Mouse (Mus musculus) testis, postnatal 10 days (tissue): Measurements from ENCODE around the gene Ltbp2.

ENCODE experiments used
- DNase-seq: peaks from one replicate; pipeline ENCODE4 v3.0.0; 2021; ENCODE audit warnings: low spot score

Ltbp2 gene

GRCm38 (mm10) chr12:84839965-84840364, 36.4 kb downstream of the Ltbp2 start:
- DNase-seq: no peak

DNA sequence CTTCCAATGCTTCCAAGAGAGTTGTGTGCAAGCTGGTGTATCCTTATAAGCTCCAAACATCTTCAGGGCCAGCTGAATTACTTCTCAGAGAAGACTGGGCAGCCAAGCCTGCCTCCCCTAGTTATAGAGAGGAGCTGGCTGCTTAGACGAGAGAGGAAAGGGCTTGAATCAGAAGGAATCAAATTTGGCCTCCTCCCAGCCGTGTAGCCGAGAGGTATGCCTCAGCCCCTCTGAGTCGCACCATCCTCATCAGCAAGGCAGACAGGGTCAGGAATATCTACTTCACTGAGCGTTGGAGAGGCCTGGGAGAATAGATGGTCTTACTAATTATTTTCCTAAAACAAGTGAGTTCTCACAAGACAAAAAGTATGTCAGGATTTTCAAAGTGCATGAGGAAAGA, 40.7 kb downstream of the Ltbp2 start:
- DNase-seq: no peak

DNA sequence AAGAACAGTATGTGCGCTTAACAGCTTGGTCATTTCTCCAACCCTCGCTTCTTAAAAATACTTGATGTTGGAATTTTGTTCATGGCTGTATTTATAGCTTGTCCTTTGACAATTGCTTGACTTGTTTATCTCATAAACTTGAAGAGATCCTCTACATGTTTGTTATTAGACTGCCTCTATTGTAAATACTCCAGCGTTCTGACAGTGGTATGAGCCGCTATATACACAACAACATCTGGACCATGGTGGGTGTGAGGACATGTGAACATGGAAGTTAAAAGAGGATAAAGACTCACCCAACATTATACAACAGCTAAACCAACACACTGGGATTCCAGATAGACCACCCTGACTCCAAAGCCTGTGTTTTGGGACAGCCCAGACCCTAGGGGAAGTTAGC, 41.6 kb downstream of the Ltbp2 start:
- no peak for DNase-seq

- no peak for DNase-seq
These were observed 44.7 kb downstream of the Ltbp2 start for GRCm38 (mm10) chr12:84831648-84832047.

GRCm38 (mm10) chr12:84831141-84831540, 45.2 kb downstream of the Ltbp2 start:
- DNase-seq: no peak

- DNase-seq: no peak
These were observed 45.9 kb downstream of the Ltbp2 start for GRCm38 (mm10) chr12:84830438-84830837.

DNA sequence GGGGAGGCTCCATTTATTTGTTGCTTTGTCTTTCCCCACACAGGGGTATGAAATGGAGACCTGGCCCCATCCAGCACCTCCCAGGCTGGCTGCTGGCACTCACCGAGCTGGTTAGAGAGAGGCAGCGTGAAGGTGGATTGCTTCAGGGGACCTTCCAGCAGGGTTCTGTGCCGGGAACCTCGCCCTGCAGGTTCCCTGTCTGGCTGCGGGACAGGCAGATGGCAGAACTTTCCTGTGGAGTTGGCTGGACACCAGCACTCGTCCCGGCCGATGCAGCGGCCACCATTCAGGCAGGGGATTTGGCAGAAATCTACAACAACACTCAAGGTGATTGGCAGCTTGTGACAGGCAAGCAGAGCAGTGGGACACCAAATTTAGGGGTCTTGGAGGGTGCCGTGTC, 46.4 kb downstream of the Ltbp2 start:
- no peak for DNase-seq

DNA sequence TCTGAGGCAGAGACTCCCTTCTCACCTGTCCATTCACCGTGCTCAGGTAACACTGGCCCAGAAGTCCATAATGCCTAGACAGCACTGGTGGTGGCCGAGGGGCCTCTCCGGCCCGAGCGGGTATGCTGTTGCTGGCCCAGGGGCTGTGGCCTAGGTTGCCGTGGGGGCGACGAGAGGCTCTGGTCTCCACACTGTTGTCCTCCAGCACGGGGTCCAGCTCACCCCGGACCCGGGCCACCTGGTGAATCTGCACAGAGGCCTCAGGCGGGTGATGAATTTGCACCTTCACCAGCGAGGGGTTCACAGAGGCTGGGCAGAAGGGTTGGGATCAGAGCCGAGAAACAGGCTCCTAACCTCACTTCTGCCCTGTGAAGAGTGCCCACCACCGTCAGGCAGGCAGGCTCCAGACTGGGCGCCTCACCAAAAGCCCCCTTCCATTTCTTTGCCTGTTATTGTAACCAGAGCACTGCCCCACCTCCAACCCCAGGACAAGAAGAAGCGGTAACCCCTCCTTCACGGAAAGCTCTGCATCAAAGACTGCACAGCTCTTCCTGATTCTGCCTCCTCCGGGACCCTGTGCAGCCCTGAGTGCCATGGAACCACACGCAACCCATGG, 47.1 kb downstream of the Ltbp2 start:
- DNase-seq: no peak

- DNase-seq: no peak
These were observed 48.9 kb downstream of the Ltbp2 start for GRCm38 (mm10) chr12:84827384-84827933.

DNA sequence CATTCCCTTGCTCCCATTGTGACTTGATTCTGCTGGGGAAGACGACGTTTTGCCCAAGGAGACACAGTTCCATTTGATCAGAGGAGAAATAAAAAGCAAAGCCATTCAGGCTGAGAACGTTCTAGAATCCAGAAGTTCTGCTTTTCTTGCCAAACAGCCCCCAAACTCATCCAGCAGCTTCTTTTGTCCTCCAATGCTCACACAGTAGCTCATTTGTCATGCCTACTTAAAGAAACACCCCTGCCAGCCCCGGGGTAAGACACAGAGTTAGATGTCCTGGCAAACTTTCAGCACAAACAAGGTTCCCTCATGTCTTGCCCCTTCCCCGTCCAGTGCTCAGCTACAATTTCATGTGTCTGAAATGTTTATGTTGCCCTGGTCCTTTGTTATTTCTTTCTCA, 52.1 kb downstream of the Ltbp2 start:
- DNase-seq: no peak

DNA sequence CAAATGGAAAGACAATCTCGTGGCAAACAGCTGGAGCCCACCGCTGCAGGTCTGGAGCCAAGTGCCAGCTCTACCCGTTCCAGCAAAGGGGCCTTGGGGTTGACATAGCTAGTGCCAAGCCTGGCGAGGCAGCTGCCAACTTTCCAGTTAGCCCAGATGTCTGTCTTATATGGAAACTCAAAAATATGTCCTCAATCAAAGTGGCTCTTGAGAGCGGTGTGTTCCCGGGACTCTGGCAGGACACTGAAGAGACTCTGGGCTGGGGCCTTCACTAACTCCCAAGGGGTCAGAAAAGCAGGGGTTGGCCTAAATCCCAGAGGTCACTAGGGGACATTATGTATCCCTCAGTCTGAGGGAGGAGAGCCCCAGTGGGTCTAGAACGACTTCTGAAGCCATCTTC, 52.7 kb downstream of the Ltbp2 start:
- no peak for DNase-seq

DNA sequence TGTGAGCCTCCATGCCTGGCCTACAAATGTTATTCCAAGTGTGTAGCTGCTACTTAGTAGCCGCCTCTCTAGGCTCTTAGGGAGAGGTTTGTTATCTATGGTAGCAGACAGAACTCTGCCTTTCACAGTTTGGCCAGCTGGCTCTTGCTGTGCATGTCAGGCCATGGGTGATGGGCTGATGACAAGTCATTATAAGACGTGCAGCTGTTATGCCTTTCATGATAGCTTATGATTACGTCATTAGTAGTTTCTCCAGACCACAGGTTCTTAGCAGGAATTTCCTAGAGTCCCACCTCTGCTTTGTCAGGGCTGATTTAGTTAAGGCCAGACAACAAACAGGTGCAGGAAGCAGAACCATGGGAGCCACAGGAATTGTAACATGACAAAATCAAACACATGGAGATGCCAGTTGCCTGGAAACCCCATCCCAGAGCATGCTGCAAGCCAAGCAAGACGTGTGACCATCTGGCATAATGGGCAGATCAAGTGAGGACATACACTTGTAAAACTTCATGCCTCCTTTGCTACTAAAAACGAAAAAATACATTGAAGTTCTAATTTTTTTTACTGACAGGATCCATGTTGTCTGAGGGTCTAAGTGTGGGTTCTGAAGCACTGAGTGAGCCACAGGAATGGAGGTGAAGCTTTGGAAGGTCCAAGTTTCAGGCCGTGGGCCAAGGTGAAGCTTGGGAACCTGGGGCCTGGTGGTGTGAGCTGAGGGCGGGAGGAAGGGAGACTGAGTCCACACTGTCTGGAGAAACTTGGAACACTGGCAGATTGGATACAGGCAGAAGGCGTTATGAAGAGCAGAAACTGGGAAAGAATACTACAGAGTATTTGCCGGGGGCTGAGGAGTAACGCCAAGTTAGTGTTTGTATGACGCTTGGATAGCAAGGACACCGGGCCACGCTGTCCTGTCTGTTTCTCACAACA, 56.8 kb downstream of the Ltbp2 start:
- DNase-seq: no peak

- no peak for DNase-seq
These were observed 57.8 kb downstream of the Ltbp2 start for GRCm38 (mm10) chr12:84818496-84818895.

DNA sequence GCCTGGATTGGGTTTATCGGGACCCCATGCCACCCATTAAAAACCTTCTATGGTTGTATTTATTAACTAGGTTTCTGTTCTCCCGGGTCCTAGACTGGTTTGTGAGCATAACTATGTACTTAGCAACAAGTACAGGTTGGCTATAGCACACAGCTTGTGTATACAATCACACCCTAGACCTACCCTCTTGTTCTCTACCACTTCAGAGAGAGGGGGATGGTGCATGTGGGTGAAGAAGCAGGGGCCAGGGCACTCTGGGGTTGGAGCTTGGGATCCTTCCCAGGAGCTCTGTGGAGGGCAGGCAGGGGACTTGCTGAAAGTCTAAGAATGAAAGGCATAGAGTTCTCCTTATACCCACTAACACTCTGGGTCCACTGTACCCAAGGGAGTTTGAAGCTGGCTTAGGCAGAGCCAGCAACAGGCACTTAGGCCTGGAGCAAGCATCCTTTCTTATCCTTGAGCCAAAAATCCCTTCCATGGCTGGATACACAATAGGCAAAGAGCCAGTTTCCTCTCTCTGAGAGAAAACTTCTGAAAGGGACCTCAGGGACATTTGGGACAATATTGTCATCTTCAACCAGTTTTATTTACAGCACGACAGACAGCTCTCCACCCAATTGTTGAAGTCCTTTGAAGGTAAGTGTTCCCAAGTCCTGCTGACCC, 61.5 kb downstream of the Ltbp2 start:
- DNase-seq: no peak

- DNase-seq: no peak
These were observed 62.6 kb downstream of the Ltbp2 start for GRCm38 (mm10) chr12:84813773-84814172.

DNA sequence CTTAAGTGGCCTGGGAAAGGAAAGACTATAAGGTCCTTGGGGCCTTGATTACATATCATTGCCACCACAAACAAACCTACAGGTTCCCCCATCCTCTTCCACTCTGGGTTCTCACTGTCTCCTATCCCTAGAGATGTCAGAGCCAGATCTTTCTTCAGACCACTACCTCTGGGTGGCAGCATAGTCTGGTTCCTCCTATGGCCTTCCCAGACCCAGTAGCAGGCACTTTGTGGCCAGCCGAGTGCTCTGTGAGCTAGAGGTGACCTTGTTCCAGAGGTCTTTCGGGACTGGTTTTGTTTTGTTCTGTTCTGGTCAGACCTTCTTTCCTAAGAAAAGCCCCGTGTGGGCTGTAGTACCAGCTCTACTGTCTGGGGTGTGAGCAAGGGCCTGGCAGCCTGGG, 64.3 kb downstream of the Ltbp2 start:
- no peak for DNase-seq

DNA sequence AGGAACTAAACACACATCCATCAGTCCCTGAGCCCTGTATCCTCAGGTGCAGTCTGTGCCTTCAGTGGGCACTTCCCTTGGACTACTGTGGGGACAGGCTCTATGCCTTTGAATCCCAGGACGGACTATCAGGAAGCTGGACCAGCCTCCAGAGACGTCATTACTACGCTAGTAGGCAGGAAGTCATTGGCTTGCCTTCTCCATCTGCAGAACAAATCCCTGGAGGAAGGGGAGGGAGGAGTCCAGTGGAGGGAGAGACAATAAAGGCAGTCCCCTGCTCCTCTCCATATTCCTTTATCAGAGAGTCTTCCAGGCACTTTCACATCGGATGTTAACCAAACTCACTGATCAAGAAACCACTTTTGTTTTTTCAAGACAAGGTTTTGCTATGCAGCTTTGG, 64.8 kb downstream of the Ltbp2 start:
- DNase-seq: no peak

- no peak for DNase-seq
These were observed 65.5 kb downstream of the Ltbp2 start for GRCm38 (mm10) chr12:84810810-84811209.

- no peak for DNase-seq
These were observed 67.3 kb downstream of the Ltbp2 start for GRCm38 (mm10) chr12:84809033-84809432.

DNA sequence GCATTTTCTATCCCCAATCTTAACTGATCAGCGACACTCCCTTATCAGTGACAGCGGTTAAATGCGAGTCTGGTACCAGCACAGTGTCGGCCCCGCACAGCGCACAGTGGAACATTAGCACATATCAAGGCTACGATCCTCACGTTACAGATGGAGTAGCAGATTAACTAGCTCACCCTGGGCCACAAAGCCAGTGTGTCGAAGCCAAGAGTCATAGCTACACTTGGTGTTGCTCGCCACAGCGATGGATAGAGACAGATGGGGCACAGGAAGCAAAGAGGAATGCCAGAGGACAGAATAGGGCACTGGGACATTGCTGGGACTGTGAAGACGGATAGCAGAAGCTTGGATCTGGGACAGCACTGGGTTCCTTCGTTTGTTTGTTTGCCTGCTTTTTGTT, 69.0 kb downstream of the Ltbp2 start:
- no peak for DNase-seq

- no peak for DNase-seq
These were observed 69.6 kb downstream of the Ltbp2 start for GRCm38 (mm10) chr12:84806726-84807125.

DNA sequence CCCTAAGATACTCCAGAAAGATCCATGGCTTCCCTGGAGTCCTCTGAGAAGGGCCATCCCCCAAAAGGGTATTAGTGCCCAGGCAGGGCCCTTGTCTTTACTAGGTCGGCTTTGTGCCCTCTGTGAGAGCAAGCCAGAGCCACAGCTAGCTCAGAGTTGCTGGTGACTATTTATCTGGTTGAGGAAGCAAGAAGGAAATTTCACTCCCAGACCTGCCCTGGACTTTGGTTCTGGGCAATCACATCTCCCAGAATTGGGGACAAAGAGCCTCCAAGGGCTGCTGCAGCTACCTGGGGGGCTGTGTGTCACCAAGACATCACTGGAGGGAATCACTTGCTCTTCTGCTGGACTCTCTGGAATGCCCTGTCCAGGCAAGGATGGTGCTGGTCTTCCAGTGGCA, 70.3 kb downstream of the Ltbp2 start:
- DNase-seq: no peak
